Mouse (Mus musculus): ENCODE measurements around the gene B4galt5. TPM values are rescaled to one million over a fixed set of nuclear protein-coding genes. Genes with fewer than 3 reads are reported as not detected.

Gene B4galt5
- total RNA-seq, 1 experiment, result 40.5 TPM

DNA sequence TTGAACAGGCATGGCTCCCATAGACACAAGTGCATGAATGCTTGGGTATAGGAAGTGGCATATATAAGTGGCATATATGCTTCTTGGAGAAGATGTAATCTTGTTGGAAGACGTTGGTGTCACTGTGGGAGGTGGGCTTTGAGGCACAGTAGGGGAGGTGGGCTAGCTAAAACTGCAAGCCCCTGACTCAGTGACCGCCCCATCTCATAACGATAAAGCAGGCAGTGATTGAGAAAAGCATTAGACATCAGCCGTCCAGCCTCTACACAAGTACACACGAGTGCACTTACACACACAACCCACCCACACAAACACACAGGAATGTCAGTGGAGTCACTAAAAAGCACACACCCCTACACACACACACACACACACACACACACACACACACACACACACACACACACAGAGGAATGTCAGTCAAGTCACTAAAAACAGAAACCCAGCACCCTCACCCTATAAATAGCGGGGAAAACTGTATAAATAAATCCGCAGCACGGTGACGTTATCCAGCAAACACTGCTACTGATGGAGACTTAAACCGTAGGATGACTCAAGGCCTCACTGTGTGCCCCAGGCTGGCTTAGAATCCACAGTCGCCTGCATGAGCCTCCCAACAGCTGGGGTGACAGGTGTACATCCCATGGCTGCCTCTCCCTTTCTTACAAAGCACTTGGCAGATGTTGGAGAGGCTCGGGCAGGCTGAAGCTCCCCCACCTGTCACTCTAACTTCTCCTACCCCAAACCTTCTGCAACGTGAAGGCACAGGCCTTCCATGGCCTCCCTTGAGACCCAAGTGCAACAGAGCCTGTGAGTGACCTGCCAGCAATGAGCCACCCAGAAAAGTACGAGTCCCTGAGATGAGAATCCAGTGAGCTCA, 81.2 kb downstream of the B4galt5 start:
- no peak for TF ChIP-seq HCFC1 (IDR thresholded peaks at IDR 0.05; ENCODE audit: borderline replicate concordance, insufficient read depth, low read length)
- TF ChIP-seq MAFK (IDR thresholded peaks at IDR 0.05; ENCODE audit: insufficient read depth, low read depth, low read length), result no peak
- TF ChIP-seq ZNF384 (IDR thresholded peaks at IDR 0.05; ENCODE audit: low read depth, low read length), result no peak
- TF ChIP-seq ZC3H11A (IDR thresholded peaks at IDR 0.05; ENCODE audit: borderline replicate concordance, low read depth, low read length), result no peak
- no peak for TF ChIP-seq CHD2 (IDR thresholded peaks at IDR 0.05; ENCODE audit: low read depth, low read length)
- no peak overlapping the region for H3K27ac ChIP-seq (ENCODE audit: insufficient read depth, low read depth, low read length, poor library complexity, severe bottlenecking)
- in situ Hi-C loops (cut with MboI; ENCODE audit: low sequenced_read_pairs in 2 of 2, unreplicated experiment in 2 of 2), result no loop called here
- peaks cover 2 to 7% of the 10 kb centered on the region in 2 experiments; a peak in 2 of 4 replicates for H3K4me1 ChIP-seq (ENCODE audit: control insufficient read depth in 2 of 2, insufficient read depth in 2 of 2, low read length in 2 of 2, poor library complexity in 1 of 2)
- H3K4me3 ChIP-seq (ENCODE audit: insufficient read depth in 1 of 2, low read depth in 1 of 2, low read length in 2 of 2, poor library complexity in 1 of 2, severe bottlenecking in 1 of 2), result no peak overlapping the region
- H3K36me3 ChIP-seq (ENCODE audit: control insufficient read depth, insufficient read depth, low read length, poor library complexity, severe bottlenecking), result no peaks in the 10 kb centered on the region
- H3K9ac ChIP-seq (ENCODE audit: insufficient read depth, low read depth, low read length, poor library complexity, severe bottlenecking), result no peak overlapping the region
- DNase-seq (ENCODE audit: low read depth, low spot score), result no peak
- no peaks in the 10 kb centered on the region for H3K9me3 ChIP-seq (ENCODE audit: control insufficient read depth, insufficient read depth, low read depth, low read length)

DNA sequence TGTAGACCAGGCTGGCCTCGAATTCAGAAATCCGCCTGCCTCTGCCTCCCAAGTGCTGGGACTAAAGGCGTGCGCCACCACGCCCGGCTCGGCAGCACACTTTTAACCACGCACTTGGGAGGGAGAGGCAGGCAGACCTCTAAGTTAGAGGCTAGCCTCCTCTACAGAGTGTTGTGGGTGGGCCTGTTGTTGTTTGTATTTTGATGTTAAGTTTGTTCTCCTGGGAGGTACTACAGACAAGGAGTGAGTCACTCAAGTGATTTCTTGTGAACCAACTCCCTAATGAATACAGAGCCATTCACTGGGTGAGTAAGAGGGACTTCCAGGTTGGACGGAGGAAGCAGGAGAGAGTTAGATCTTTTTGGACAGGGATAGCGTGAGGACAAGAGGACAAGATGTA, 82.8 kb downstream of the B4galt5 start:
- no peak for DNase-seq (ENCODE audit: low read depth, low spot score)
- in situ Hi-C loops (cut with MboI; ENCODE audit: low sequenced_read_pairs in 2 of 2, unreplicated experiment in 2 of 2), result no loop called here
- H3K4me3 ChIP-seq (ENCODE audit: insufficient read depth in 1 of 2, low read depth in 1 of 2, low read length in 2 of 2, poor library complexity in 1 of 2, severe bottlenecking in 1 of 2), result no peak overlapping the region
- H3K4me1 ChIP-seq (ENCODE audit: control insufficient read depth in 2 of 2, insufficient read depth in 2 of 2, low read length in 2 of 2, poor library complexity in 1 of 2), result peaks cover 2 to 7% of the 10 kb centered on the region in 2 experiments; a peak in 2 of 4 replicates
- no peaks in the 10 kb centered on the region for H3K9me3 ChIP-seq (ENCODE audit: control insufficient read depth, insufficient read depth, low read depth, low read length)
- H3K9ac ChIP-seq (ENCODE audit: insufficient read depth, low read depth, low read length, poor library complexity, severe bottlenecking), result no peak overlapping the region
- H3K27ac ChIP-seq (ENCODE audit: insufficient read depth, low read depth, low read length, poor library complexity, severe bottlenecking), result no peak overlapping the region; the same call in 1 of the 2 replicates
- TF ChIP-seq CHD2 (IDR thresholded peaks at IDR 0.05; ENCODE audit: low read depth, low read length), result no peak
- 0 out of 2 replicates have a peak, but pooled peaks have one; percentile 21 for TF ChIP-seq ZNF384 (IDR thresholded peaks at IDR 0.05; ENCODE audit: low read depth, low read length)
- TF ChIP-seq ZC3H11A (IDR thresholded peaks at IDR 0.05; ENCODE audit: borderline replicate concordance, low read depth, low read length), result no peak
- H3K36me3 ChIP-seq (ENCODE audit: control insufficient read depth, insufficient read depth, low read length, poor library complexity, severe bottlenecking), result no peaks in the 10 kb centered on the region

DNA sequence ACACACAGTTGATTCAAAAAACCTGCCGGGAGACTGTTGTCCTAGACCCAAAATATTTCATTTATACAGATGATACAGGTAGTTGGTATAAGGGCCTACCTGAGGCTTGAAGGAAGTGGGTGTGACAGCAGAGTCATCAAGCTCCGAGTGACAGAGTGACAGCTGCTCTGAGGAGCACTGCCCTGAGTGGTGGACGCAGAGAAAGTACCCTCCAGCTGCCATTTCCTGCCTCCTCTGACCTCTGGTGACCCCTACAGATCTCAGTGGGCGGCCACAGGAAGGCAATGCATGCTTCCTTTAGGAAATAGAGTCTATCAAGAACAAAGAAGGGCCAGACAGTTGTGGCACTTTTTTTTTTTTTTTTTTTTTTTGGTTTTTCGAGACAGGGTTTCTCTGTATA, 83.2 kb downstream of the B4galt5 start:
- H3K36me3 ChIP-seq (ENCODE audit: control insufficient read depth, insufficient read depth, low read length, poor library complexity, severe bottlenecking), result no peaks in the 10 kb centered on the region
- peaks cover 2 to 7% of the 10 kb centered on the region in 2 experiments; a peak in 2 of 4 replicates for H3K4me1 ChIP-seq (ENCODE audit: control insufficient read depth in 2 of 2, insufficient read depth in 2 of 2, low read length in 2 of 2, poor library complexity in 1 of 2)
- in situ Hi-C loops (cut with MboI; ENCODE audit: low sequenced_read_pairs in 2 of 2, unreplicated experiment in 2 of 2), result no loop called here
- no peak for TF ChIP-seq ZC3H11A (IDR thresholded peaks at IDR 0.05; ENCODE audit: borderline replicate concordance, low read depth, low read length)
- TF ChIP-seq ZNF384 (IDR thresholded peaks at IDR 0.05; ENCODE audit: low read depth, low read length), result peak; percentile 55; the same call in 1 of the 2 replicates
- H3K4me3 ChIP-seq (ENCODE audit: insufficient read depth in 1 of 2, low read depth in 1 of 2, low read length in 2 of 2, poor library complexity in 1 of 2, severe bottlenecking in 1 of 2), result no peak overlapping the region
- H3K9me3 ChIP-seq (ENCODE audit: control insufficient read depth, insufficient read depth, low read depth, low read length), result no peaks in the 10 kb centered on the region
- H3K27ac ChIP-seq (ENCODE audit: insufficient read depth, low read depth, low read length, poor library complexity, severe bottlenecking), result no peak overlapping the region; the same call in 1 of the 2 replicates
- no peak overlapping the region for H3K9ac ChIP-seq (ENCODE audit: insufficient read depth, low read depth, low read length, poor library complexity, severe bottlenecking)
- no peak for DNase-seq (ENCODE audit: low read depth, low spot score)

DNA sequence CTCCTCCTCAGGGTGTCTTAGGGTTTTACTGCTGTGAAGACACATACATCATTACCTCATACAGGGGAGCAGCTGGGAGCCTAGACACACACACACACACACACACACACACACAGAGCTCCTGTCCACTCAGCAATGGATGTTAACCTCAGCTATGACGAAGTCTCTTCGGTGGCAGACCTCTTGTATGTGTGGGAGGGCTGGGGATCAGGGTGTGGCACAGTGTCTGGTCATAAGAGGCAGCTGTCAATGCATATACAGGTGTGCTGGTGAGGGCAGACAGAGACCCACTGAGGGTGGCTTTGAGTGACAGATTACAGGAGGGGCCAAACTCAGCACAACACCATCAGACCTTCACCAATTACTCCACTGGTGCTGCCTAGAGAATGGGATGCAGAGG, 84.0 kb downstream of the B4galt5 start:
- Histone ChIP-seq H3K4me1 (ENCODE audit: control insufficient read depth in 2 of 2, insufficient read depth in 2 of 2, low read length in 2 of 2, poor library complexity in 1 of 2) (peaks cover 2 to 7% of the 10 kb centered on the region in 2 experiments; a peak in 2 of 4 replicates), H3K4me3 (ENCODE audit: insufficient read depth in 1 of 2, low read depth in 1 of 2, low read length in 2 of 2, poor library complexity in 1 of 2, severe bottlenecking in 1 of 2) (no peak overlapping the region), H3K36me3 (ENCODE audit: control insufficient read depth, insufficient read depth, low read length, poor library complexity, severe bottlenecking) (no peaks in the 10 kb centered on the region), H3K9me3 (ENCODE audit: control insufficient read depth, insufficient read depth, low read depth, low read length) (no peaks in the 10 kb centered on the region), H3K9ac (ENCODE audit: insufficient read depth, low read depth, low read length, poor library complexity, severe bottlenecking) (no peak overlapping the region), H3K27ac (ENCODE audit: insufficient read depth, low read depth, low read length, poor library complexity, severe bottlenecking) (no peak overlapping the region)
- in situ Hi-C loops (cut with MboI; ENCODE audit: low sequenced_read_pairs in 2 of 2, unreplicated experiment in 2 of 2), result no loop called here
- DNase-seq (ENCODE audit: low read depth, low spot score), result no peak
- TF ChIP-seq ZNF384 (IDR thresholded peaks at IDR 0.05; ENCODE audit: low read depth, low read length), result no peak
- no peak for TF ChIP-seq MAFK (IDR thresholded peaks at IDR 0.05; ENCODE audit: insufficient read depth, low read depth, low read length)
- no peak for TF ChIP-seq ZC3H11A (IDR thresholded peaks at IDR 0.05; ENCODE audit: borderline replicate concordance, low read depth, low read length)
- TF ChIP-seq HCFC1 (IDR thresholded peaks at IDR 0.05; ENCODE audit: borderline replicate concordance, insufficient read depth, low read length), result no peak
- no peak for TF ChIP-seq CHD2 (IDR thresholded peaks at IDR 0.05; ENCODE audit: low read depth, low read length)
